In genomic region chr9:64045117-64045890, GRCm38 (mm10) we compare ENCODE assay signal across 9 mouse cellular contexts. TPM values are rescaled to one million over a fixed set of nuclear protein-coding genes. Genes with fewer than 3 reads are reported as not detected.
DNase-seq lines count a peak whose midpoint lies in the region; ATAC-seq lines count a peak whose summit lies in the region.
"Had no signal": no experiment of that assay in that cellular context is flagged by ENCODE, and none has a peak within 500 bp of the region (broad histone marks: within the 10 kb centered on the region; RNA-seq: fewer than 3 reads in every experiment).

No protein-coding gene starts in this region.

- no peak overlapping the region for H3K4me3 ChIP-seq in heart, embryonic 16.5 days (ENCODE audit: low read length)
- H3K4me3 ChIP-seq: hindbrain, embryonic 15.5 days had no signal

- H3K4me2 ChIP-seq in heart, embryonic 16.5 days (ENCODE audit: low read depth, low read length): peak overlapping the region; percentile 21; the same call in 1 of the 2 replicates
- H3K4me2 ChIP-seq: hindbrain, embryonic 15.5 days had no signal

- peak; percentile 65 for DNase-seq in adrenal gland, postnatal 10 days
- no peak for DNase-seq in adrenal gland, adult 18-20 months (ENCODE audit: low spot score in 2 of 2)
- peak; percentile 60 for DNase-seq in embryo, embryonic 10.5 days (ENCODE audit: low spot score)
- DNase-seq in kidney, postnatal 4 days: peak; percentile 72 to 81
- DNase-seq in cerebellum, postnatal 36 days: no peak

- peak overlapping the region; percentile 85 for H3K27ac ChIP-seq in heart, embryonic 16.5 days (ENCODE audit: low read length)
- H3K27ac ChIP-seq: hindbrain, embryonic 15.5 days had no signal

- H3K27me3 ChIP-seq in heart, embryonic 16.5 days (ENCODE audit: control insufficient read depth, insufficient read depth, low read length): no peaks in the 10 kb centered on the region
- H3K27me3 ChIP-seq: hindbrain, embryonic 15.5 days had no signal

- no peaks in the 10 kb centered on the region for H3K9me3 ChIP-seq in heart, embryonic 16.5 days (replicated peaks; ENCODE audit: control insufficient read depth, low read length)
- H3K9me3 ChIP-seq: hindbrain, embryonic 15.5 days had no signal

- H3K36me3 ChIP-seq in heart, embryonic 16.5 days (ENCODE audit: control insufficient read depth, insufficient read depth): no peaks in the 10 kb centered on the region
- H3K36me3 ChIP-seq: hindbrain, embryonic 15.5 days had no signal

- H3K4me1 ChIP-seq in heart, embryonic 16.5 days (ENCODE audit: control insufficient read depth, insufficient read depth, low read length): peaks cover 32% of the 10 kb centered on the region

- ATAC-seq in heart, embryonic 16.5 days (replicated peaks; ENCODE audit: extremely low read depth, insufficient read depth, low FRiP score): peak; percentile 86
- peak; percentile 97 for ATAC-seq in megakaryocyte-erythroid progenitor cell, adult 5-6 weeks (replicated peaks; ENCODE audit: low FRiP score, low TSS enrichment, poor library complexity, severe bottlenecking)
- no peak for ATAC-seq in CD4-positive, CD25-positive, alpha-beta regulatory T cell, adult 4 months

- peak overlapping the region; percentile 35; the same call in 1 of the 2 replicates for H3K9ac ChIP-seq in heart, embryonic 16.5 days (ENCODE audit: low read length)
- H3K9ac ChIP-seq: hindbrain, embryonic 15.5 days had no signal

- 5% methylated on average over 14 of the region's 14 CpGs for WGBS in heart, embryonic 16.5 days

RNA-seq across cellular contexts. Expression of gene Smad6, which starts 23.4 kb away (rescaled TPM):
- 10 to 100 TPM; 15.0 to 16.9 TPM for total RNA-seq in adrenal gland, postnatal 10 days (2021)
- 1 to 10 TPM; 5.4 to 5.5 TPM for total RNA-seq in adrenal gland, adult 18-20 months (2021)
- 12.8 and 13.7 TPM in 2 replicates for polyA plus RNA-seq in heart, embryonic 16.5 days (2015; fragmentation: Nextera tagmentation; extraction: Ambion mirVana)
- total RNA-seq in megakaryocyte-erythroid progenitor cell, adult 5-6 weeks (2014; fragmentation: Nextera tagmentation): not detected in 2 replicates
- 0.88 and 1.1 TPM in 2 replicates for total RNA-seq in megakaryocyte-erythroid progenitor cell, adult 5-6 weeks (2017)
- polyA plus RNA-seq in CD4-positive, CD25-positive, alpha-beta regulatory T cell, adult 4 months (2017; shearing (Covaris generic)): under 1 TPM in 1 of 2 experiments, not detected in 1; 0.11 TPM

Comparison
In these comparisons a context has a peak if more than half of its experiments do, and no peak if none do; other contexts are left out.
1. DNase-seq: peak in adrenal gland, postnatal 10 days (single experiment), embryo, embryonic 10.5 days (single experiment) and kidney, postnatal 4 days (2 of 2); none in adrenal gland, adult 18-20 months (0 of 2) and cerebellum, postnatal 36 days (0 of 2).